Mouse (Mus musculus): Measurements from ENCODE around the gene Xlr5a.
"Not testable (repeated sequence)": the region's sequence is repeated elsewhere in the genome, so short reads cannot be mapped to it uniquely, and the experiment has no call there.

Xlr5a gene

GRCm38 (mm10) chrX:73292876-73293275 is at the start of gene Xlr5a, which contains the start of gene Xlr5c:
Gene Xlr5a (minus strand): TSS chrX:73292976.
Gene Xlr5c (minus strand): TSS chrX:73292976.
- DNase-seq (ENCODE audit: low spot score in 2 of 2) = not testable (repeated sequence)

DNA sequence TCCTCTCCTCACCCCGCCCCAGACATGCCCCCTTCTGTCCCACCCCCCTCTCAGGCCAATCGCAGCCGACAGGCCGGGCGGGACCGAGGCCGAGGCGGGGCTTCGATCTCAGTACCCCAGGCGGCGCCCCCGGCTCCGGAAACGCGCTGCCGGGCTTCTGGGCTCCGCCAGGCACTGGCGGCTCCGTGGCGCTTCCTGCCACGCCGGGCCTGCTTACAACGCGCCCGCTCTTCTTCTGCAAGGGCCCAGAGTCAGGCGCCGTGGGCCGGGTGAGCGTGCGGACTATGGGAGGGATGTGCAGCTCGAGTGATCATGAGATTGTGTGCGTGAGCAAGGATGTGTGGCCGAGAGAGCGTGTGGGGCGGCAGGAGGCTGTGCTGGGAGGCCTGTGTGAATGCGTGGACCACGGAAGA is 49.7 kb upstream of the Xlr5a start, which contains the start of gene Zfp275:
Gene Zfp275, plus strand, starts transcription at position 139 of the 413 bp plus-strand sequence.
- DNase-seq (ENCODE audit: low spot score in 2 of 2) = peak; percentile 82 to 83

DNA sequence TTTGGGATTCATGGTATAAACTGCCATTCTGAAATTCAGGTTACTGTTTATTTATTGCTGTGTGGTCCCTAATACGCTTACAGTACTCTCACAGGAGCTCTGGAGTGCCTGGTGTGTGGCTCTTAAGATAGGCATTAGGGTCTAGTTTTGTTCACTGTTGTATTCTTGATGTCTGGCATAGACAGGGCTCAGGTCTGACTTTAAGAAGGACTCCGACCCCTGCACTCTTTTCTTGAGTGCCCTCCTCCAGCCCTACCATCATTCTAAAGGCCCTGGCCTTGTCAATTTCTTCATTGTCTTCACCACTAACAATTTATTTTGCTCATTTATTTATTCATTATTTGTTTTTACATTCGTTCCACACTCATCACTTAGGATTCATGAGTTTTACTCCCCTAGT is 49.3 kb upstream of the Xlr5a start:
- DNase-seq (ENCODE audit: low spot score in 2 of 2) = no peak

DNA sequence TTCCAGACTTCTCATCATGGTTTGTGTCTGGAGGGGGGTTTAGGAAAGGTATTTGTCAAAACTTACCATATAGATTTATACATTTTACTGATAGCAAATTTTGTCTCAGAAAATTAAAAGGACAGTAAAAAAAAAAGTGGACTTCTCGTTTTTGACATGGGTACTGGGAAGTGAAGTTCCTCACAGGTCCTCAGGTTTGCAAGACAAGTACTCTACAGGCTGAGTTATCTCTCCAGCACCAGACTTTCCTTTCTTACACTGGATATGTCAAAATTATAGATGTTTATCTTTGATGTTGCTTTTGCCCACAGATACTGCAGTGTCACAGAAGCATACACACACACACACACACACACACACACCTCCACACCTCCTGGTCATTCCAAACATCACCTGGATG is 48.7 kb upstream of the Xlr5a start:
- DNase-seq (ENCODE audit: low spot score in 2 of 2) = no peak

DNA sequence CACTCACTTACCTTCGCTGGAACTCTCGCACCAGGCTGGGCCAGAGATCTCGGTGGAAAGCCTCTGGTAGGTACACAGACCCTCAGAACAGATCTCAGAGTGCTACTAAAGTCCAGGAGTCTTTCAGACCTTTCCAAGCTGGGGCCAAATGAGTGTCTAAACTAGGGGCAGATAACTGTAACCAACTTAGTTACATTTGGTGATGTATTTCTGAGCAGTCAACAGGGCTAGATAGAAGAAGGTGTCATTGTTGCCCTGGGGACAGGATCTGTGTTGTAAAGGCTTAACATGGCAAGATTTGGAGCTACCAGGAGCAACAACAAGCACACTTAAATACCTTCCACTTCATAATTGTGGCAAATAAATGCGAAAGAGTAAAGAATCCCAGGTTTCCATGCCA is 44.0 kb upstream of the Xlr5a start, which contains the start of gene Gm45015:
Gene Gm45015, minus strand, starts transcription at position 101 of the 400 bp plus-strand sequence.
- no peak for DNase-seq (ENCODE audit: low spot score in 2 of 2)

GRCm38 (mm10) chrX:73333548-73333947 is 40.8 kb upstream of the Xlr5a start:
- no peak for DNase-seq (ENCODE audit: low spot score in 2 of 2)

DNA sequence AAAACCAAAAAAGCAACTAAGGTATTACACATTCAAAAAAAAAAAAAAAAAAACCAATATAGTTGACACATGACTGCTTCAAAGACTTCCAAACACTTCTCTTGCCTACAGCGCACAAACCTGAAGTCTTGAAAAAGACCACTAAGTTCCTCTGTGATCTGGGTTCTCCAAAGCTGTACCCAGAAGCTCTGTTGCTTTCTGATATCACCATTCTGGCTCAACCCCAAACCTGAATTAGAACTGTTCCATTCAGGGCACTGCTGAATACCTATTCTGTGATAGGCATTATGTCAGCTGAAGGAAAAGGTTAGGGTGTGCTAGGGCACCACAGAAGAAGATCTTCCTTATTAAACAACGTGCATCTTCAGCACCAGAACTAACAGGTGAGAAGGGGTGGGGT is 34.4 kb upstream of the Xlr5a start:
- no peak for DNase-seq (ENCODE audit: low spot score in 2 of 2)

DNA sequence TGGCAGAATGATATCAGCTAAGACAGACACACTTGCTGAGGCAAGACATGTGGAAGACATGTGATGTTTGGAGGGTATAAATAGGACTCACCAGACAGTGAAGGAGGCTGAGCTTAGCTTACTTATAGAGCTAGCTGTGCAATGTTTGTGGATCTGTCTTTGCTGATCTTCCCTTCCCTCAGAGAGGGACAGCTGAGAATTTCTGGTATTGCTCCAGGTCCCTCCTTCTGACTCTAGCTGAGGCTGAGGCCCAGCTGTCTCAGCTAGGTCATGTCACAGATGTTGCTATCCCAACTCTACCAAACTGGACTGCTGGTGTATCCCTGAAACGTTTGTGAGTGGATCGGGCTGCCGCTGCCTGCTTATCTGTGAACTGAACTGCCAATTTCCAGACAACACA is 28.3 kb upstream of the Xlr5a start:
- DNase-seq (ENCODE audit: low spot score in 2 of 2) = no peak

DNA sequence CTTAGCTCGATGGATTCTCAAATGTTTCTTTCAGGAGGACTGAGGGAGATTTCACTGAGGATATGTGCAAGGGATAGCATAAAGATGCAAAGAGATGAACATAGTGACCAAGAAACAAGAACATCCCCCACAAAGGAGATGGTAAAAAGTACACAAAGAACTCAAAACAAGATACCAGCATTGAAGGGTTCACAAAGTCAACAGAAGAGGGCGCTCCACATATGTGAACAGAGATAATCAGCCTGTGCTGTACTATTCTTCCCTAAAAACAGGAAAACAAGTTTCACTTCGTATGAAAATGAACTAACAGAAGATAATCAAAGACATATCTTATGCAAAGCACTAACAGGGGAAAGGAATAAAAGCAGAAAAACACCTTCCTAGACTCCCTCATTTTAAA is 19.7 kb upstream of the Xlr5a start:
- peak; percentile 30 to 41 for DNase-seq (ENCODE audit: low spot score in 2 of 2)

GRCm38 (mm10) chrX:73295745-73296144 is 3.0 kb upstream of the Xlr5a start:
- not testable (repeated sequence) for DNase-seq (ENCODE audit: low spot score in 2 of 2)

DNA sequence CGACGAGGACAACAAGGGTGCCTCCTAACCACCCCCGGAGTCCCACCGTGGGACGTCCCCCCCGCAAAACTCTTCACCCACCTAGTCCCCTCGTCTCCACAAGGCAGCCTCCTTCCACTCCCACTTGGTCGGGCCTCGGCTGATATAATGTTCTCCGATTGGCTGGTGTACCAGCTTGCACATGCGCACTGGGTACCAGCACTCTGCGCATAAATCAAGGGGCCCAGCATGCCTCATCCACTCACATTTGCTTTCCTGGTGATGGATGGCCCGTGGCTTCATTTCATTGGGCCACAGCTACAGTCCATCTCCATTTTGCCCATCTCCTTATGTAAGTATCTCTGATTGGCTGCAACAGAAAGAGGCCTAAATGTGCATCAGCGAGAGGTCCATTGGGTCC is 27.5 kb downstream of the Xlr5a start, which contains the start of gene Xlr3c:
Gene Xlr3c, minus strand, starts transcription at position 121 of the 400 bp plus-strand sequence.
- not testable (repeated sequence) for DNase-seq (ENCODE audit: low spot score in 2 of 2)

DNA sequence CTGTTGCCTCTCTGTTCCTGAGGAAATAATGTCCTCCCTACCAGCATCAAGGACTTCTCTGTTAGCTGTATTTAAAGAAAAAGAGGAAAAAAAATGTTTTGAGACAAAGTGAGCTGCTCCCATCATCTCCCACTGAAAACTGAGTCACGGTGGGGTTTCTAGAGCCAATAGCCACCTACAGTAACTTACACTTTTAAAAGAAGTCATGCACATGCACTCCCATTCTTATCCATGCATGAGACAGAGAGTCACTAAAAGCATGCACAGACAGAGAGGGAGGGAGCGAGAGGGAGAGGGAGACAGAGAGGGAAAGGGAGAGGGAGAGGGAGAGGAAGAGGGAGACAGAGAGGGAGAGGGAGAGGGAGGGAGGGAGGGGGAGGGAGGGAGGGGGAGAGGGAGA is 30.3 kb downstream of the Xlr5a start:
- DNase-seq (ENCODE audit: low spot score in 2 of 2) = not testable (repeated sequence)

GRCm38 (mm10) chrX:73242821-73243325 is 49.9 kb downstream of the Xlr5a start, which contains the start of gene Xlr4c:
Gene Xlr4c (minus strand): TSS chrX:73243130.
- not testable (repeated sequence) for DNase-seq (ENCODE audit: low spot score in 2 of 2)

GRCm38 (mm10) chrX:73229288-73229687 is 63.5 kb downstream of the Xlr5a start:
- DNase-seq (ENCODE audit: low spot score in 2 of 2) = no peak

DNA sequence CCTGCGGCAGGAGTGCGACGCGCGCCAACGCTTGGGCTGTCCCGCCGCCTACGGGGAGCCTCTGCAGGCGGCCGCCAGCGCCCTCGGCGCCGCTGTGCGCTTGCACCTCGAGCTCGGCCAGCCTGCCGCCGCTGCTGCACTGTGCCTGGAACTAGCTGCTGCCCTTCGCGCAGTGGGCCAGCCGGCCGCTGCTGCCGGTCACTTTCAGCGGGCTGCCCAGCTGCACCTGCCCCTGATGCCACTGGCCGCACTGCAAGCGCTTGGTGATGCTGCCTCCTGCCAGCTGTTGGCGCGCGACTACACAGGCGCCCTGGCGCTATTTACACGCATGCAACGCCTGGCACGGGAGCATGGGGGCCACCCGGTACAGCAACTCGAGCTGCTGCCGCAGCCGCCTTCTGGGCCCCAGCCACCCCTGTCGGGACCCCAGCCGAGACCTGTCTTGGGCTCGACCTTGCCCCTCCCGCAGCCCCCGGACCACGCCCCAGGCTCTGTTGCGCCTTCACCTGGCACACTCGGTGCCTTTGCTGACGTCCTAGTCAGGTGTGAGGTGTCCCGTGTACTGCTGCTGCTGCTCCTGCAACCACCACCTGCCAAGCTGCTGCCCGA is 64.1 kb downstream of the Xlr5a start:
- peak; percentile 62 to 64 for DNase-seq (ENCODE audit: low spot score in 2 of 2)

- DNase-seq (ENCODE audit: low spot score in 2 of 2) = peak; percentile 79 to 87
Measured at GRCm38 (mm10) chrX:73227914-73228605, 64.7 kb downstream of the Xlr5a start, which contains the start of gene F8a. Gene F8a (plus strand): TSS chrX:73228291.

- no peak for DNase-seq (ENCODE audit: low spot score in 2 of 2)
Measured at GRCm38 (mm10) chrX:73225365-73225764, 67.4 kb downstream of the Xlr5a start.

- DNase-seq (ENCODE audit: low spot score in 2 of 2) = not testable (repeated sequence)
Measured at GRCm38 (mm10) chrX:73213819-73214564, 78.8 kb downstream of the Xlr5a start, which contains the start of gene Xlr4b. Gene Xlr4b (plus strand): TSS chrX:73214333.

DNA sequence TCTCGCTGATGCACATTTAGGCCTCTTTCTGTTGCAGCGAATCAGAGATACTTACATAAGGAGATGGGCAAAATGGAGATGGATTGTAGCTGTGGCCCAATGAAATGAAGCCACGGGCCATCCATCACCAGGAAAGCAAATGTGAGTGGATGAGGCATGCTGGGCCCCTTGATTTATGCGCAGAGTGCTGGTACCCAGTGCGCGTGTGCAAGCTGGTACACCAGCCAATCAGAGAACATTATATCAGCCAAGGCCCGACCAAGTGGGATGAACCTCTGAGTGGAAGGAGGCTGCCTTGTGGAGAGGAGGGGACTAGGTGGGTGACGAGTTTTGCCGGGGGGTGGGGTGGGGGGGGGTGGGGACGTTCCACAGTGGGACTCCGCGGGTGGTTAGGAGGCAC is 100.8 kb downstream of the Xlr5a start, which contains the start of gene Xlr3b:
Gene Xlr3b, plus strand, starts transcription at position 274 of the 400 bp plus-strand sequence.
- peak in 1 of 2 experiments; percentile 35 for DNase-seq (ENCODE audit: low spot score in 2 of 2)

- not testable (repeated sequence) for DNase-seq (ENCODE audit: low spot score in 2 of 2)
Measured at GRCm38 (mm10) chrX:73176889-73177288, 115.9 kb downstream of the Xlr5a start, which contains the start of gene Spin2d. Gene Spin2d (minus strand): TSS chrX:73176989.

GRCm38 (mm10) chrX:73149350-73149749 is 143.4 kb downstream of the Xlr5a start, which contains the start of gene DXBay18:
Gene DXBay18 (minus strand): TSS chrX:73149450.
- DNase-seq (ENCODE audit: low spot score in 2 of 2) = not testable (repeated sequence)

All from right cerebral cortex, postnatal 10 days (tissue).